Mouse (Mus musculus) embryonic facial prominence, embryonic 14.5 days (tissue): ENCODE results near the gene Rps9. TPM values are rescaled to one million over a fixed set of nuclear protein-coding genes. Genes with fewer than 3 reads are reported as not detected.
"Not testable (repeated sequence)": the region's sequence is repeated elsewhere in the genome, so short reads cannot be mapped to it uniquely, and the experiment has no call there.

Experiments
- ATAC-seq: fragments of 200-750 bp; cut with Nextera tagmentation; 2 replicates; pipeline ENCODE4 v1.8.0; 2017; ENCODE audit warnings: low read depth, moderate number of reproducible peaks, moderate TSS enrichment
- DNase-seq: peaks from one replicate; pipeline ENCODE4 v3.0.0-alpha.2; 2015; ENCODE audit warnings: low spot score
- H3K27ac ChIP-seq: fragments of 300-500 bp; sonication (generic); replicated peaks from 2 replicates; pipeline ENCODE4 v1.5.1; 2014; ENCODE audit warnings: low read depth, mild to moderate bottlenecking, low read length, moderate library complexity
- H3K27me3 ChIP-seq: fragments of 300-500 bp; sonication (generic); replicated peaks from 2 replicates; pipeline ENCODE4 v1.6.1; 2014; ENCODE audit warnings: low read length; ENCODE audit not compliant: control insufficient read depth, insufficient read depth
- H3K36me3 ChIP-seq: fragments of 300-500 bp; sonication (generic); 2 replicates; pipeline ENCODE4 v1.6.1; 2014; ENCODE audit warnings: low read length, mixed read lengths; ENCODE audit not compliant: control insufficient read depth, insufficient read depth
- H3K4me1 ChIP-seq: fragments of 300-500 bp; sonication (generic); 2 replicates; pipeline ENCODE4 v1.6.1; 2014; ENCODE audit warnings: antibody characterized with exemption, low read length; ENCODE audit not compliant: control insufficient read depth, insufficient read depth
- H3K4me2 ChIP-seq: fragments of 300-500 bp; sonication (generic); 2 replicates; pipeline ENCODE4 v1.6.1; 2014; ENCODE audit warnings: low read depth, mild to moderate bottlenecking, low read length, moderate library complexity, mixed read lengths
- H3K4me3 ChIP-seq: fragments of 300-500 bp; sonication (generic); 2 replicates; pipeline ENCODE4 v1.5.1; 2014; ENCODE audit warnings: low read depth, mild to moderate bottlenecking, low read length
- H3K9ac ChIP-seq: fragments of 300-500 bp; sonication (generic); 2 replicates; pipeline ENCODE4 v1.6.1; 2014; ENCODE audit warnings: low read depth, mild to moderate bottlenecking, low read length, moderate library complexity, mixed read lengths
- H3K9me3 ChIP-seq: fragments of 300-500 bp; sonication (generic); 2 replicates; pipeline ENCODE4 v1.6.1; 2016; ENCODE audit warnings: low read length; ENCODE audit not compliant: control insufficient read depth
- WGBS: fragments of 180-500 bp; shearing (Covaris S2); extraction: QIAGEN DNeasy Blood & Tissue Kit; methylation state at CpG from one replicate; pipeline ENCODE4 v1.1.7; 2014; 5-methylcytosine and 5-hydroxymethylcytosine counted together
- microRNA-seq: library from miRNA; unstranded; fragments of <30 nt; microRNA quantifications from one replicate; pipeline ENCODE4, GENCODE M21; 2016; ENCODE audit warnings: borderline number of aligned reads
- polyA plus RNA-seq: library from polyadenylated mRNA; unstranded; fragments of >200 nt; fragmentation: Nextera tagmentation; extraction: Ambion mirVana; gene quantifications from 2 replicates; pipeline ENCODE4 v1.2.1, GENCODE M21; 2014

Rps9 gene
- polyA plus RNA-seq, 1 experiment from 2014 or later: 1,554 TPM

GRCm38 (mm10) chr7:3725459-3725858 is 21.7 kb downstream of the Rps9 start:
- not testable (repeated sequence) for DNase-seq, H3K9me3 ChIP-seq, H3K4me3 ChIP-seq, H3K27me3 ChIP-seq, H3K4me1 ChIP-seq, H3K9ac ChIP-seq, H3K27ac ChIP-seq, ATAC-seq, H3K36me3 ChIP-seq, H3K4me2 ChIP-seq

- not testable (repeated sequence) for H3K4me3 ChIP-seq, DNase-seq, H3K9ac ChIP-seq, H3K27me3 ChIP-seq, ATAC-seq, H3K4me2 ChIP-seq, H3K9me3 ChIP-seq, H3K4me1 ChIP-seq, H3K36me3 ChIP-seq, H3K27ac ChIP-seq
- no CpG with 5 or more reads among the region's 1 CpGs for WGBS
These were observed 28.9 kb downstream of the Rps9 start for GRCm38 (mm10) chr7:3732675-3733074.

Small RNA genes lying within 50 kb of the gene (microRNA-seq; reads per million reads assigned to microRNA genes)
- gene Mir3572: 2.5 reads per million, percentile 11 among the genes with 10 or more reads in this experiment

Other genes with a start within 250 kb of the Rps9 start
- 0.22 and 0.29 TPM in 2 replicates for gene Tarm1, start 201.4 kb upstream of the Rps9 start, polyA plus RNA-seq
- 0.22 and 0.49 TPM in 2 replicates for gene Oscar, start 87.8 kb upstream of the Rps9 start, polyA plus RNA-seq
- 497 and 552 TPM in 2 replicates for gene Ndufa3, start 86.6 kb upstream of the Rps9 start, polyA plus RNA-seq
- 19.1 and 20.5 TPM in 2 replicates for gene Tfpt, start 74.1 kb upstream of the Rps9 start, polyA plus RNA-seq
- gene Prpf31, start 74.0 kb upstream of the Rps9 start, polyA plus RNA-seq: 74.0 and 88.2 TPM in 2 replicates
- gene Cnot3, start 58.7 kb upstream of the Rps9 start, polyA plus RNA-seq: 50.7 and 51.0 TPM in 2 replicates
- 13.1 and 13.4 TPM in 2 replicates for gene Leng1, start 38.2 kb upstream of the Rps9 start, polyA plus RNA-seq
- gene Tmc4, start 26.4 kb upstream of the Rps9 start, polyA plus RNA-seq: 6.1 and 7.6 TPM in 2 replicates
- 244 and 268 TPM in 2 replicates for gene Tsen34, start 11.1 kb upstream of the Rps9 start, polyA plus RNA-seq
- 44.5 and 45.6 TPM in 2 replicates for gene Mboat7, start 10.5 kb upstream of the Rps9 start, polyA plus RNA-seq
- gene Pirb, start 16.4 kb downstream of the Rps9 start, polyA plus RNA-seq: 0.92 and 0.97 TPM in 2 replicates
- not detected in 2 replicates for gene Gm15448, start 121.7 kb downstream of the Rps9 start, polyA plus RNA-seq
- 0.22 and 0.58 TPM in 2 replicates for gene Pira2, start 141.1 kb downstream of the Rps9 start, polyA plus RNA-seq
- gene Gm14548, start 194.1 kb downstream of the Rps9 start, polyA plus RNA-seq: 0.13 and 0.14 TPM in 2 replicates
- gene Lilra6, start 211.5 kb downstream of the Rps9 start, polyA plus RNA-seq: 0.11 and 0.13 TPM in 2 replicates